Mouse (Mus musculus) midbrain, postnatal 0 days (tissue): ENCODE measurements around the gene Rasal2. TPM values are rescaled to one million over a fixed set of nuclear protein-coding genes. Genes with fewer than 3 reads are reported as not detected.

ENCODE experiments used
- ATAC-seq: fragments of 200-750 bp; cut with Nextera tagmentation; 2 replicates; pipeline ENCODE4 v1.8.0; 2017; ENCODE audit warnings: moderate number of reproducible peaks, mild to moderate bottlenecking, moderate TSS enrichment, moderate library complexity; ENCODE audit not compliant: low FRiP score
- DNase-seq: peaks from one replicate; pipeline ENCODE4 v3.0.0-alpha.2; 2015; ENCODE audit warnings: low spot score
- H3K27ac ChIP-seq: fragments of 300-500 bp; sonication (generic); 2 replicates; pipeline ENCODE4 v1.5.1; 2014; ENCODE audit warnings: low read depth, mild to moderate bottlenecking, low read length, mixed read lengths
- H3K27me3 ChIP-seq: fragments of 300-500 bp; sonication (generic); 2 replicates; pipeline ENCODE4 v1.6.1; 2014; ENCODE audit warnings: low read length, control low read depth, mixed read lengths; ENCODE audit not compliant: insufficient read depth
- H3K36me3 ChIP-seq: fragments of 300-500 bp; sonication (generic); 2 replicates; pipeline ENCODE4 v1.6.1; 2014; ENCODE audit warnings: low read length, control low read depth, mixed read lengths; ENCODE audit not compliant: insufficient read depth
- H3K4me1 ChIP-seq: fragments of 300-500 bp; sonication (generic); 2 replicates; pipeline ENCODE4 v1.6.1; 2014; ENCODE audit warnings: mild to moderate bottlenecking, control low read depth, antibody characterized with exemption, low read length, mixed read lengths; ENCODE audit not compliant: insufficient read depth
- H3K4me2 ChIP-seq: fragments of 300-500 bp; sonication (generic); 2 replicates; pipeline ENCODE4 v1.6.1; 2014; ENCODE audit warnings: low read depth, mild to moderate bottlenecking, low read length, mixed read lengths; ENCODE audit not compliant: poor library complexity, severe bottlenecking
- H3K4me3 ChIP-seq: fragments of 300-500 bp; sonication (generic); 2 replicates; pipeline ENCODE4 v1.5.1; 2014; ENCODE audit warnings: low read depth, mild to moderate bottlenecking, low read length, moderate library complexity
- H3K9ac ChIP-seq: fragments of 300-500 bp; sonication (generic); replicated peaks from 2 replicates; pipeline ENCODE4 v1.6.1; 2014; ENCODE audit warnings: mild to moderate bottlenecking, low read length, moderate library complexity, mixed read lengths; ENCODE audit not compliant: poor library complexity, severe bottlenecking
- H3K9me3 ChIP-seq: fragments of 300-500 bp; sonication (generic); 2 replicates; pipeline ENCODE4 v1.6.1; 2016; ENCODE audit warnings: low read length, control low read depth
- CTCF ChIP-seq: IDR thresholded peaks from 2 replicates; pipeline ENCODE4 v1.5.1; 2016; ENCODE audit warnings: antibody characterized with exemption, mild to moderate bottlenecking
- WGBS: fragments of 180-500 bp; shearing (Covaris S2); extraction: QIAGEN DNeasy Blood & Tissue Kit; methylation state at CpG from one replicate; pipeline ENCODE4 v1.1.7; 2014; 5-methylcytosine and 5-hydroxymethylcytosine counted together
- polyA plus RNA-seq: library from polyadenylated mRNA; unstranded; fragments of >200 nt; fragmentation: Nextera tagmentation; extraction: Ambion mirVana; gene quantifications from 2 replicates; pipeline ENCODE4 v1.2.1, GENCODE M21; 2015
- total RNA-seq: library from RNA; depleted of rRNA; stranded (reverse); fragments of >200 nt; gene quantifications from 2 replicates; pipeline ENCODE4 v1.2.3, GENCODE M21; 2014

Gene Rasal2
- total and polyA plus RNA-seq, 2 experiments from 2014 or later = 36.3 to 41.2 TPM

DNA sequence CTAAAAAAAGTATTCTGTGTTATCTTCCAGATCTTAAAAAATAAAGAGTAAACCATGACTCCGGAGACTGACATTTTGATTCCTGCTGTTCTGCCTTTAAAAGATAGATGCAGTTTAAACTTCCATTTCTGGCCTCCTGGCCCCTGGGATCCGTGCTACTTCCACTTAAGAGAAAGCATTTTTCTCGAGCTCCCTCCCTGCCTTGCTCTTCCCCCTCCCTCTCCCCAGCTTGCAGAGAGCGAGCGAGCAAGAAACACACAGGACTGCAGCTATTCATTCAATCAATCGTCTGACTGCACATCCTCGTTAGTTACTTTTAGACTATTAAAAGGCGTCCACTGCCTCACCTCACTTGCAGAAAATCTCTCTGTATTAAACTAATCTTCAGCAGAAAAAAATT is 181.4 kb downstream of the Rasal2 start:
- Histone ChIP-seq H3K9me3 (no peaks in the 10 kb centered on the region), H3K4me1 (no peaks in the 10 kb centered on the region), H3K9ac (peak overlapping the region; percentile 45), H3K4me3 (peak overlapping the region; percentile 21), H3K27me3 (no peaks in the 10 kb centered on the region), H3K36me3 (no peaks in the 10 kb centered on the region), H3K27ac (peak overlapping the region; percentile 58), H3K4me2 (peak overlapping the region; percentile 48)
- DNase-seq (peak; percentile 59), ATAC-seq (no peak)
- TF ChIP-seq CTCF = no peak
- WGBS = 8% methylated on average over 8 of the region's 8 CpGs

- Histone ChIP-seq H3K9ac (no peak overlapping the region), H3K27me3 (no peaks in the 10 kb centered on the region), H3K36me3 (no peaks in the 10 kb centered on the region), H3K4me2 (no peak overlapping the region), H3K4me1 (no peaks in the 10 kb centered on the region), H3K4me3 (no peak overlapping the region), H3K9me3 (no peaks in the 10 kb centered on the region), H3K27ac (no peak overlapping the region)
- no peak for ATAC-seq
- WGBS = 49% methylated on average over 2 of the region's 2 CpGs
- TF ChIP-seq CTCF = no peak
- DNase-seq = no peak
These were observed 182.0 kb downstream of the Rasal2 start for GRCm38 (mm10) chr1:157230386-157230785.

DNA sequence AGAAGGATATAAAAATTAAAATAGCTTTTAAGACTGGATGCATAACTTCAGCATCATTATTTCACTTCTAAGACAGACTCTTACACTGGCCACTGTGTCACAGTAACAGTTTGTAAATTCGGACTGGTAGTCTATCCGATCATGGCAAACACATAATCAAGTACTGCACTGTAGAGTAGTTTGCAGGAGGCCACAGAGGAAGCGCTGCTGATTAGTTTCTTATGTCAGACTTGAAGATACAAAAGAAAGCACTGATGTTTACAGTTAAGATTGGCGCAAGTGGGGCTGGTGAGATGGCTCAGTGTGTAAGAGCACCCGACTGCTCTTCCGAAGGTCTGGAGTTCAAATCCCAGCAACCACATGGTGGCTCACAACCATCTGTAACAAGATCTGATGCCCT is 187.4 kb downstream of the Rasal2 start:
- no peaks in the 10 kb centered on the region for H3K4me1 ChIP-seq
- no peak overlapping the region for H3K27ac ChIP-seq
- no peaks in the 10 kb centered on the region for H3K9me3 ChIP-seq
- 98% methylated on average over 6 of the region's 6 CpGs for WGBS
- H3K4me2 ChIP-seq = no peak overlapping the region
- no peaks in the 10 kb centered on the region for H3K27me3 ChIP-seq
- no peak overlapping the region for H3K4me3 ChIP-seq
- no peak for ATAC-seq
- H3K36me3 ChIP-seq = no peaks in the 10 kb centered on the region
- no peak for TF ChIP-seq CTCF
- no peak overlapping the region for H3K9ac ChIP-seq
- DNase-seq = no peak

- H3K27me3 ChIP-seq = no peaks in the 10 kb centered on the region
- H3K36me3 ChIP-seq = no peaks in the 10 kb centered on the region
- WGBS = 90% methylated on average over 3 of the region's 3 CpGs
- no peak overlapping the region for H3K27ac ChIP-seq
- no peak for TF ChIP-seq CTCF
- no peak overlapping the region for H3K4me2 ChIP-seq
- DNase-seq (no peak), ATAC-seq (no peak)
- no peaks in the 10 kb centered on the region for H3K4me1 ChIP-seq
- no peaks in the 10 kb centered on the region for H3K9me3 ChIP-seq
- H3K9ac ChIP-seq = no peak overlapping the region
- H3K4me3 ChIP-seq = no peak overlapping the region
These were observed 191.5 kb downstream of the Rasal2 start for GRCm38 (mm10) chr1:157220910-157221309.

DNA sequence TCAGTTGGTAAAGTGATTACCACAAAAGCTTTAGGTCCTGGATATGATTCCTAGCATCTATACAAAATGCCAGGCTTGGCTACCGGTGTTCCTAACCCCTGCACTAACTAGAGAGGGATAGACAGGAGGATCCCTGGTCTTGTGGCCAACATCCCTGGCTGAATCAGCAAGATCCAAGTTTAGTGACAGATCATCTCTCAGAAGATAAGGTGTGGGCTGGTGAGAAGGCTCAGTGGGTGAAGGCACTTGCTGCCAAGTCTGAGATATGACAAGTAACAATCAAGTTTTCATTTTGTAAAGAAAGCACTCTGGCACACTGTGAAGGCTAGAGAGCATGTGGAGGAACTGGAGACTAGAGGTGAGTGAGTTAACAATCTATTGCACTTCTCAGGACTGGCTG is 191.9 kb downstream of the Rasal2 start:
- ATAC-seq (no peak), DNase-seq (no peak)
- no peak overlapping the region for H3K4me2 ChIP-seq
- H3K27ac ChIP-seq = no peak overlapping the region
- H3K9ac ChIP-seq = no peak overlapping the region
- no peaks in the 10 kb centered on the region for H3K9me3 ChIP-seq
- H3K36me3 ChIP-seq = no peaks in the 10 kb centered on the region
- TF ChIP-seq CTCF = no peak
- 96% methylated on average over 1 of the region's 1 CpGs for WGBS
- H3K4me1 ChIP-seq = no peaks in the 10 kb centered on the region
- no peaks in the 10 kb centered on the region for H3K27me3 ChIP-seq
- no peak overlapping the region for H3K4me3 ChIP-seq

DNA sequence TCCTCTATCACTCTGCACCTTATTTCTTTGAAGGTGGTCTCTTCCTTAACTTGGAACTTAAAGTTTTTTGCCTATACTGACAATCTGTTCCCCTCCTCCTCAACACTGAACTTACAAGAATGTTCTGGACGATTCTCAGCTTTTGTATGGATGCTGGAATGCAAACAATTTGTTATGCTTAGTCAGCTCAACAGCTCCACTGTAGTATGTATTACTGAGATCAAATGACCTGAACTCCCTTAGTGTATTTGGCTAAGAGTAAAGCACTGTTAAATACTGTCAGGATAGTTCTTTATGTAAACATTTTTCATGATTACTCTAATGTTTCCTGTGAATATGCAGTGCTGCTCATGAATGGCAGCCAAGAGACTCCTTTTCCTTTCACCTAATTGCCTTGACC is 203.6 kb downstream of the Rasal2 start:
- no peak overlapping the region for H3K27ac ChIP-seq
- no peak overlapping the region for H3K4me3 ChIP-seq
- no peaks in the 10 kb centered on the region for H3K27me3 ChIP-seq
- no peak for DNase-seq
- 19% methylated on average over 1 of the region's 1 CpGs for WGBS
- no peaks in the 10 kb centered on the region for H3K4me1 ChIP-seq
- H3K4me2 ChIP-seq = no peak overlapping the region
- no peaks in the 10 kb centered on the region for H3K9me3 ChIP-seq
- H3K36me3 ChIP-seq = no peaks in the 10 kb centered on the region
- no peak overlapping the region for H3K9ac ChIP-seq
- no peak for ATAC-seq
- TF ChIP-seq CTCF = no peak
